Mouse (Mus musculus): ENCODE measurements at regions not wholly inside any gene's neighbourhood (a gene's known extent, or its start where the extent isn't known, plus 50 kb on each side); places are given as distances from the start of the nearest gene placed in this dataset.

DNA sequence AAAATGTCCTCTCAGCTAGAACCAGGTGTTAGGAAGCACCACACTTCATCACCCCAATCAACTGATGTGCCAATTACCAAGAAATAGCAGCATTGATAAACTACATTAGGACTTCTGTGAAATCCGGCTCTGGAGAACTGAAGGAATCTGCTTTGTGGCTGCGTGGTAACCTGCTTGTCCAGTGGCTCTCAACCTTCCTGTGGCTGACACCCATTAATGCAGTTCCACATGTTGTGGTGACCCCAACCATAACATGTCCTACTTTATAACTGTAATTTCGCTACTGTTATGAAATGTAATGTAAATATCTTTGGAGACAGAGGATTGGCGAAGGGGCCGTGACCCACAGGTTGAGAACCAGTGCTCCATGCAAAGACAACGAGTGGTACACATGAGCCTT, 136.7 kb downstream of the Gm11011 start:
- DNase-seq (ENCODE audit: low spot score in 2 of 2), result no peak

GRCm38 (mm10) chr2:169447495-169448280, 139.9 kb downstream of the Gm11011 start:
- DNase-seq (ENCODE audit: low spot score in 2 of 2), result no peak

DNA sequence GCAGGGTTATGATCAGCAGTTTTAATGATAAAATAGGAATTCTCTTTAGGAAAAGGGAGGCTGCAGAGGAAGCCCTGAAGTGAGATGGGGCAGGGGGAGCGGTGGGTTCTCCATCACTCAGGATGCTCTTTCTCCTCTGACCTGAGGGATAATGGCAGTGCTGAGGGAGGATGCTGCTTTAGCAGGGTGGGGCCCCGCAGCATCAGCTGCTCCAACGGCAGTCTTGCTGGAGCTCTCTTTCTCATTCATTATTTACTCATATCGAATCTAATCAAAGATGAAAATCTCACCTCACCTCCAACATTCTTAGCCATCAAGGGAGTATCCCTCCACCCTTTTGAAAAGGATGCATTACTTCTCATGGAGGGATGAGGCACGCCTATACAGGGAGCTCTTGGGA, 141.7 kb downstream of the Gm11011 start:
- no peak for DNase-seq (ENCODE audit: low spot score in 2 of 2)

- no peak for DNase-seq (ENCODE audit: low spot score in 2 of 2)
These were observed 142.2 kb downstream of the Gm11011 start for GRCm38 (mm10) chr2:169445371-169445770.

DNA sequence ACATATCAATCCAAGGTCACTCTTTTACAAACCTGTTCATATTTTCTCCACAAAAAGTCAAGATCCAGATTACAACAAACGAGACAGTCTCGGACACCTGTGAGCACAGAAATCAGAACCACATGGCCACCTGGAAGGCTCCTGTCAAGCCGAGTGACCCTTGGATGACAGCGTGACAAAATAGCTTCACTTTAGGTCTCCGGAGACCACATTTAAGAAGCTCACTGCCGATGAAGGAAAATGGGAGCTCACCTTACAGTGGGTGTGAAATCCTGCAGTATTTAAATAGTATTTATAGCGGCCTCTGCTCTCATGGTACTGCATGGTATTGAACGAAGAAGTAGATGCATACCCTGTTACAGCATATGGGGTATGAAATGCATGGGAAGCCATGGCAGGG, 144.3 kb downstream of the Gm11011 start:
- no peak for DNase-seq (ENCODE audit: low spot score in 2 of 2)

DNA sequence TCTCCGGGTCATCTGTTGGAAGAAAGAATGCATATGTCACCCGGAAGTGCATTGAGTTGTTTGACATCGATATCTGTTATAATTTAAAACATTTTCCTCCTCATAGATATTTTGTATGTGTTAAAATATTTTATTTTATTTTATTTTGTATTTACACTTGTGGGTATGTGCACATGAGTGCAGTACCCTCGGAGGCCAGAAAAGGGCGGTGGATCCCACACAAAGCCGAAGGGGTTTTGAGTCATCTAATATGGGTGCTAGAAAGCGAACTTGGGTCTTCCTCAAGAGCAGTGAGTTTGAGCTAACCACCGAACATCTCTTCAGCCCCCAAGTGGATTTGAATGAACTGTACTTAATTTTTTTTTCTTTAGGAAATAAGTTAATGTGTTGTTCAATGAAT, 156.0 kb downstream of the Gm11011 start:
- DNase-seq (ENCODE audit: low spot score in 2 of 2), result no peak

- no peak for DNase-seq (ENCODE audit: low spot score in 2 of 2)
These were observed 158.1 kb downstream of the Gm11011 start for GRCm38 (mm10) chr2:169429411-169429810.

- no peak for DNase-seq (ENCODE audit: low spot score in 2 of 2)
These were observed 163.2 kb downstream of the Gm11011 start for GRCm38 (mm10) chr2:169424166-169424920.

- DNase-seq (ENCODE audit: low spot score in 2 of 2), result no peak
These were observed 175.2 kb downstream of the Gm11011 start for GRCm38 (mm10) chr2:169412361-169412760.

- no peak for DNase-seq (ENCODE audit: low spot score in 2 of 2)
These were observed 177.5 kb downstream of the Gm11011 start for GRCm38 (mm10) chr2:169410080-169410479.

DNA sequence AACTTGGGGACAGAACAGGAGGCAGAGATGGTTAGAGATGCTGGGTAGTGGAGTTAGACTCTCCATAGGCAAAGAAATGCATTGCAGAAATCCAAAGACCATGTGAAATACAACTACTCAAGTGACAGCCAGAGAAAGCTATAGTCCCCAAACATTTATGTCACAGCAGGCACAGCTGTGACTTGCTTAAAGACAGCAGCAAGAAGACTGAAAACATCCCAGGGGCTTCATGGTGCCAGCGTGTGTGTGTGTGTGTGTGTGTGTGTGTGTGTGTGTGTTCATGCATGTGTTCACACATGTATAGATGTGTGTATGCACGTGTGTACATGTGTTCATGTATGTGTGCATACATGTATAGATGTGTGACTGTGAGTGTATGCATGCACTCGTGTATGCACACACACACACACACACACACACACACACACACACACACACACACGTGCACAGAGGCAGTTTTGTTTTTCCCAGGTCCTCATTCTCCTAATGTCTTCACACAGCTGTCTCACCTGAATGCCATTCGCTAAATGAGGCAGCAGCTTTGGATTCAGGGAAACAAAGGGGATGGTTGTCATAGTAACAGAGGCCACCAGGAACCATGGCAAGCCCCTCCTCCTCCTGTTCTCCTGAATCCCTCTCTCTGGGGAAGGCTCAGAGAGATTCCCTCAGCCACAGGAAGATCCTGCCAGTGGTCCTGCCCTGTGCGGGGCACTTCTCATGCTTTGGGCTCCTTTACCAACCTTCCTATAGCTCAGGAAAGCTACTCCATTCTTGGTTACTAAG, 182.4 kb downstream of the Gm11011 start:
- DNase-seq (ENCODE audit: low spot score in 2 of 2), result no peak

- no peak for DNase-seq (ENCODE audit: low spot score in 2 of 2)
These were observed 189.8 kb downstream of the Gm11011 start for GRCm38 (mm10) chr2:169397758-169398157.

DNA sequence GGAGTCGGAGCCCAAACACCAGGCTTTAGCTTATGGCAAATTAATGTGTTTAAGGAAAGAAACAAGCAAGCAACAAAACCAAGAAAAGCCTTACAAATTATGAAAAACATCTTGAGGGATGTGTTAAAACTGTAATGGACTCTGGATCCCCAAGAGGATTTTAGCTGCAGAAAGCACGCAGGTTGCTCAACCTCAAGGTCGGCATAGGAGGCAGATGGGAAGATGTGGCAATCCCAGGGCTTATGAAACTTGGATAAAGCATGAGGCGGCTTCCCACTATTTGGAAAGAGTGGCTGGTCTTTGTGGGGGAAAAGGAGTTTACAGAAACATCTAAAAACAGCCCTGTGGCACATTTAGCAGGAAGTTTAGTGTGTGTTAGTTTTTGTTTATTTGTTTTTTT, 190.5 kb downstream of the Gm11011 start:
- DNase-seq (ENCODE audit: low spot score in 2 of 2), result no peak

DNA sequence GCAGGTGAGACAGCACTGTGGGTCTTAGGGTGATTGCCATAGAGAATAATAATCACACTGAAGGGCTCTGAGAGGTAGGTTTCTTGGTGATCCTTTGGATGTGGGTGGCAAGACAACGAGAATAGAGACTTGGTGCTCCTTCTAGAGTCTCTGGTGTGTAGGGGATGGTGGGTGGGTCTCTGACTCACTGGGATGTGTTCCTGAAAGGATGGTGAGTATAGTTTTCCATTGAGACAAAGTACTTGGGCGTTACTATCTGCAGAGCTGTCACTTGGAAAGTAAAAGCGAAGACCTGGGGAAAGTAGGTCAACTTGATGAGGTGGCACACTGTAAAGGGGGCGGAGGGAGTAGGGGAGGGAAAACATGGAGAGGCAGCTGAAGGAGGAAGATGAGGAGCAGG, 191.3 kb downstream of the Gm11011 start:
- DNase-seq (ENCODE audit: low spot score in 2 of 2), result no peak

DNA sequence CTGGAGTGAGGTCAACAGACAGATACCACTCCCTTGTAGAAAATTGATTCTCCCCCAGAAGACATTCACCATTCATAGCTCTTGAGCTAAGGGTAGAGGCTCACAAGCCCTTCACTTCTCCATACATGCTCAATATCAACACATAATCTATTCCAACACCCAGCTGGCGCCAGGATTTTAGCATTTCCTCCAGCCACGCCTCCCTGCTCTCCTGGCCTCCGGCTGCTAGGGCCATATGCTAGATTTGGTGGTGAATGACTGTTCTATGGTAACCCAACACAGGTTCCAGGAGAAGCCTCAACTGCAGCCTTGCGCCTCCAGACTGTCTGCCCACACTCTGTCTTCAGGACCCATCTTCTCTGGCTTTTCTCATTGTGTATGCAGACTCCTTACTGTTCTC, 197.9 kb downstream of the Gm11011 start:
- no peak for DNase-seq (ENCODE audit: low spot score in 2 of 2)

GRCm38 (mm10) chr2:169388569-169388968, 199.0 kb downstream of the Gm11011 start:
- no peak for DNase-seq (ENCODE audit: low spot score in 2 of 2)

DNA sequence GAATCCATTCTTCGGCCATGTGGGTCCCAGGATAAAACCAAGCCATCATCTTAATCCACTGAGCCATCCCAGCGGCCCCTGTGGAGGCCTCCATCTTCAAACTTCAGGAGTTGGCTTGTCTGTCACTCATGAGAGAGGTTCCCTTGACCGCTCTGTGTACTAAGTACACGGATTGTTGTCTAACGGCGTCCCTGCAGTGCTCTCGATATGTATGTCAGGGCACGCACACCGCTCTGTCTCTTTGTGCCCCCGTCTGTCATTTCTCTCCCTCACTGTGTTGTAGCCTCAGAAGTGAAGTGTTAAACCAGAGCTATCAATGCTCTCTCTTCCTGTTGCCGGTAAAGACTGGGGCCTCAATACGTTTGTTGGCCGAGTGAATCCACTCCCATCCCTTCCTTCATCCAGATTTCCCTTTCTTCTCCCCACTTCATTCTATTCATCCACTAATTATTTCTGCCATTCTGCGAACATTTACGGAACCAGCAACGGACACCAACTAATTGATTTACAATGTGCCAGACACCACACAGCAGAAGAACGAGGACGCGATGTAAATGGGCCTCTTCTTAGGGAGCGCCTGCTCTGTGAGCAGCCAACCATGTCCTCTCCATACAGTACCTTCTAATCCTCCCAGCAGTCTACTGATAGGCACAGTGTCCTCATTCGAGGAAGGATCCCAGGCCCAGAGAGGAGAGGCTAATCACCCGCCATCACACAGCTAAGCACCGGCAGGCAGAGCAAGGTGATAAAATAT, 199.6 kb downstream of the Gm11011 start:
- DNase-seq (ENCODE audit: low spot score in 2 of 2), result no peak

- no peak for DNase-seq (ENCODE audit: low spot score in 2 of 2)
These were observed 203.8 kb downstream of the Gm11011 start for GRCm38 (mm10) chr2:169383701-169384100.

- DNase-seq (ENCODE audit: low spot score in 2 of 2), result no peak
These were observed 214.5 kb downstream of the Gm11011 start for GRCm38 (mm10) chr2:169373069-169373468.

DNA sequence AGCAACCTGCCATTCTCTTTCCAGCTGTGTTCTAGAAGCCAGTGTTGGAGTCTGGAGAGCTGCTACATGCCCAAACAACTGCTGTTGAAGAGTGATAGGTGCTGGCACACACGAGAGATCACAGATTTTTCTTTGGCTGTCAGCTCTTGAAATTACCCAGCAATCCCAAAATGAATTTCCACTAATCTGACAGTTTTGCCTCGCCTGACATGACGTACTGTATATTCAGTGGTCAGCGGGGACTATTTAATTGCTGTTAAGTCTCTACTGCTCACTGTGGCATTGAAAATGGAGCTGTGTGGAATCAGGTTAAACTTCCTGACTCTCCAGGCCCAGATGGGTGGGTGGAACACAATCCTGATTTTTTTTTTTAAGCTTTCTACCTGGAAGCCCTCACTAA, 222.5 kb downstream of the Gm11011 start:
- no peak for DNase-seq (ENCODE audit: low spot score in 2 of 2)

- peak in 1 of 2 experiments; percentile 62 for DNase-seq (ENCODE audit: low spot score in 2 of 2)
These were observed 227.3 kb downstream of the Gm11011 start for GRCm38 (mm10) chr2:169360272-169360671.

GRCm38 (mm10) chr2:169357400-169357799, 230.1 kb downstream of the Gm11011 start:
- no peak for DNase-seq (ENCODE audit: low spot score in 2 of 2)
